16 mouse cellular contexts compared by ENCODE assay signal in the genomic region with DNA sequence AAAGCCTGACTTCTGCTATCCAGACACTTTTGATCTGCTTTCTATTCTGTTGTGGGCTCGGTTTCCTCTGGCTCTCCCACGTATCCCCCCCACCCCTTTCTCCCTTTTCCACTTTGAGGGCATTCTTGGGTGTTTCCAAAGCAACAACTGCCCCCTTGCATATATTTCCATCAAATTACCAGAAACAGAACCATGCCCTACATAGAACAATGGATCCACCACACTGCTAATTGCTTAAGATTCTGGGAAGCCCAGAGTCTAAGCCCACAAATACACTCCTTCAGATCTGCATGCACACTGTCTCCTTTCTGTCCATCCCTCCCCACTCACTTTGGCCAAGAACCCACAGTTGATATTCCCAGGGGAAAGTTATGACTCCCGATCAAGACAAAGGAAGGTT. TPM values are rescaled to one million over a fixed set of nuclear protein-coding genes. Genes with fewer than 3 reads are reported as not detected.
DNase-seq lines count a peak whose midpoint lies in the region; ATAC-seq and TF ChIP-seq lines count a peak whose summit lies in the region.
"Had no signal": no experiment of that assay in that cellular context is flagged by ENCODE, and none has a peak within 500 bp of the region (broad histone marks: within the 10 kb centered on the region; RNA-seq: fewer than 3 reads in every experiment).

No protein-coding gene starts in this region.

- H3K4me1 ChIP-seq in testis, adult 2 months (ENCODE audit: control insufficient read depth, insufficient read depth, low read length), result no peaks in the 10 kb centered on the region; the same call in 1 of the 2 replicates
- H3K4me1 ChIP-seq in midbrain, embryonic 12.5 days, result peaks cover 17% of the 10 kb centered on the region
- H3K4me1 ChIP-seq in thymus, adult 2 months (replicated peaks; ENCODE audit: control insufficient read depth, insufficient read depth, low read length), result no peaks in the 10 kb centered on the region
- H3K4me1 ChIP-seq: liver, embryonic 13.5 days had no signal

- no peak overlapping the region for H3K9ac ChIP-seq in midbrain, embryonic 12.5 days (replicated peaks)
- H3K9ac ChIP-seq: liver, embryonic 13.5 days had no signal

- 35% methylated on average over 3 of the region's 3 CpGs for WGBS in midbrain, embryonic 12.5 days
- WGBS in thymus, adult 2 months, result 77% methylated on average over 3 of the region's 3 CpGs

- ATAC-seq in midbrain, embryonic 12.5 days (ENCODE audit: low FRiP score, low read depth), result peak; percentile 73
- ATAC-seq: intestine, embryonic 16.5 days had no signal

- no peaks in the 10 kb centered on the region for H3K27me3 ChIP-seq in testis, adult 2 months (ENCODE audit: control insufficient read depth, insufficient read depth, low read length)
- H3K27me3 ChIP-seq in midbrain, embryonic 12.5 days, result no peaks in the 10 kb centered on the region
- no peaks in the 10 kb centered on the region for H3K27me3 ChIP-seq in thymus, adult 2 months (ENCODE audit: control insufficient read depth, insufficient read depth, low read length)
- H3K27me3 ChIP-seq: liver, embryonic 13.5 days had no signal

- no peak for TF ChIP-seq CTCF in testis, adult 2 months (IDR thresholded peaks at IDR 0.05; ENCODE audit: control insufficient read depth, insufficient read depth, insufficient replicate concordance, low read depth, low read length)
- TF ChIP-seq CTCF in thymus, adult 2 months (IDR thresholded peaks at IDR 0.05; ENCODE audit: borderline replicate concordance, control insufficient read depth, extremely low read depth, insufficient read depth, low read length, poor library complexity), result no peak

- no peak overlapping the region for H3K4me2 ChIP-seq in midbrain, embryonic 12.5 days (replicated peaks)
- H3K4me2 ChIP-seq: liver, embryonic 13.5 days had no signal

- H3K4me3 ChIP-seq in testis, adult 2 months (ENCODE audit: control insufficient read depth, low read depth, low read length), result no peak overlapping the region
- no peak overlapping the region for H3K4me3 ChIP-seq in midbrain, embryonic 12.5 days
- no peak overlapping the region for H3K4me3 ChIP-seq in thymus, adult 2 months (ENCODE audit: control insufficient read depth, insufficient read depth, low read length)
- H3K4me3 ChIP-seq: liver, embryonic 13.5 days; myocyte had no signal

- DNase-seq in cerebellum, adult 11-12 months, result peak; percentile 6
- no peak for DNase-seq in cerebellum, adult 8-10 months
- DNase-seq in testis, postnatal 14 days (ENCODE audit: low spot score), result no peak
- no peak for DNase-seq in thymus, postnatal 14 days
- DNase-seq in thymus, adult 2 months, result no peak
- DNase-seq in kidney, postnatal 25 days, result no peak
- DNase-seq: gastrocnemius, postnatal 36 days; liver, embryonic 13.5 days; lung, postnatal 4 days had no signal

- peak overlapping the region; percentile 49; the same call in 1 of the 2 replicates for H3K27ac ChIP-seq in testis, adult 2 months (ENCODE audit: control insufficient read depth, insufficient read depth, low read depth, low read length)
- peak overlapping the region; percentile 44 for H3K27ac ChIP-seq in midbrain, embryonic 12.5 days (replicated peaks)
- no peak overlapping the region for H3K27ac ChIP-seq in thymus, adult 2 months (ENCODE audit: control insufficient read depth, insufficient read depth, low read length)
- H3K27ac ChIP-seq: liver, embryonic 13.5 days had no signal

- no peaks in the 10 kb centered on the region for H3K36me3 ChIP-seq in testis, adult 2 months (ENCODE audit: control insufficient read depth, insufficient read depth, low read length)
- H3K36me3 ChIP-seq in midbrain, embryonic 12.5 days, result no peaks in the 10 kb centered on the region
- no peaks in the 10 kb centered on the region for H3K36me3 ChIP-seq in thymus, adult 2 months (ENCODE audit: control insufficient read depth, insufficient read depth, low read length)
- H3K36me3 ChIP-seq: liver, embryonic 13.5 days had no signal

- no peak for TF ChIP-seq POLR2A in testis, adult 2 months (IDR thresholded peaks at IDR 0.05; ENCODE audit: control insufficient read depth, low read depth, low read length)
- TF ChIP-seq POLR2A in thymus, adult 2 months (IDR thresholded peaks at IDR 0.05; ENCODE audit: control insufficient read depth, extremely low read depth, insufficient read depth, low read length, poor library complexity), result no peak

- H3K9me3 ChIP-seq in midbrain, embryonic 12.5 days, result no peaks in the 10 kb centered on the region
- H3K9me3 ChIP-seq: liver, embryonic 13.5 days had no signal

RNA-seq across cellular contexts. Expression of a gene that starts 5.1 kb away (rescaled TPM):
- 0.14 and 0.30 TPM in 2 replicates for polyA plus RNA-seq in testis, adult 2 months (2012; rRNA removed)
- 0.31 TPM in 2 replicates for polyA plus RNA-seq in midbrain, embryonic 12.5 days (2016; fragmentation: Nextera tagmentation; extraction: Ambion mirVana)
- 0.12 and 0.15 TPM in 2 replicates for polyA plus RNA-seq in thymus, adult 2 months (2012; rRNA removed)
- polyA plus RNA-seq: heart, embryonic 16.5 days; large intestine, adult 2 months; liver, embryonic 13.5 days; myocyte had no signal

RNA-seq across cellular contexts. Expression of a gene that starts 55.4 kb away (rescaled TPM):
- polyA plus RNA-seq in testis, adult 2 months (2012; rRNA removed), result 1.9 and 2.1 TPM in 2 replicates
- polyA plus RNA-seq in midbrain, embryonic 12.5 days (2016; fragmentation: Nextera tagmentation; extraction: Ambion mirVana), result not detected in 2 replicates
- polyA plus RNA-seq in thymus, adult 2 months (2012; rRNA removed), result 0.13 and 0.15 TPM in 2 replicates
- polyA plus RNA-seq: heart, embryonic 16.5 days; liver, embryonic 13.5 days; stomach, embryonic 14.5 days had no signal

RNA-seq across cellular contexts. Expression of a gene that starts 58.6 kb away (rescaled TPM):
- polyA plus RNA-seq in testis, adult 2 months (2012; rRNA removed), result 8.0 and 9.3 TPM in 2 replicates
- polyA plus RNA-seq in midbrain, embryonic 12.5 days (2016; fragmentation: Nextera tagmentation; extraction: Ambion mirVana), result 26.2 and 27.1 TPM in 2 replicates
- 20.0 and 24.1 TPM in 2 replicates for polyA plus RNA-seq in thymus, adult 2 months (2012; rRNA removed)
